Mouse (Mus musculus) kidney, adult 10 weeks (tissue): ENCODE results near the gene Gm6351. TPM values are rescaled to one million over a fixed set of nuclear protein-coding genes. Genes with fewer than 3 reads are reported as not detected.

Experiments
- polyA plus RNA-seq: library from polyadenylated mRNA; stranded (reverse); fragments of 350-450 nt; fragmentation: Illumina TruSeq; extraction: RNeasy Lipid Tissue Mini Kit (QIAGEN cat#74804); gene quantifications from one replicate; pipeline ENCODE4 v1.2.3, GENCODE M21; 2014; ENCODE audit warnings: low read depth, low replicate concordance

Gm6351 gene
- polyA plus RNA-seq = not detected

DNA sequence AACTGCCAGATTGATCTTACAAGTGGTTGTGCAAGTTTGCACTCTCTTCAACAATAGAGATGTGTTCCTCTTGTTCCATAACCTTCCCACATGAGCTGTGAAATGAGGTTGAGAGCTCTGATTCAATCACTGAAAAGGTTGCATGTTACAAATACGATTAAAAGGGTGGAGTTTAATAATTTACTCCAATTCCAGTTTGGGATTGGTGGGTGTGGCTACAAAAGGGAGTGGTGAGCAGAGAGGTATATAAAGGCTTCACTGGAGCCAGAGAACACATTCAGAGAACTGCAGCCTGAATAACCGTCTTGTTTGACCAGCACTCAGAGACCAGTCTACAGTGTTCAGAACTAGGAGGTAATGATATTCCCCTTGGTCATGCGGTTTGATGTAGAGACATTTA is at the start of gene Gm6351:
TSS of gene Gm6351 (plus strand) at position 301 of the 400 bp plus-strand sequence.

DNA sequence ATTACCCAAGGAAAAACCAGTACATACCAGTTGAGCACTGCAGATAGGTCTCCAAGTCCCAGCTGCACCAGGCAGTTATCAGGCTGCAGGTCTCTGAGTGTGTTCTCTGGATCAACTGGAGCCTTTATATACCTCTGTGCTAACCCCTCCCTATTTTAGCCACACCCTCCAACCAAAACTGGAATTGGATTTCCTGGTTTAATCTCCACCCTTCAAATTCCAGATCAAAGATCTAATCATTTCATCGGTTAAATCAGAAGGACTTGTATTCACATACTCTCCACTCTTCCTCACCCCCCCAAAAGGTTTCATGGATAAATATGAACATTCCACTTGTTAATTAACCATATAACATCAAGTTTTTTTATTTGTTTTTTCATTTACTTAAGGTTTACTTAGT is 5.7 kb upstream of the Gm6351 start, which contains the start of gene BC061212:
TSS of gene BC061212 (minus strand) at position 101 of the 400 bp plus-strand sequence.

Other genes with a start within 250 kb of the Gm6351 start
- gene Gm7792, start 232.6 kb upstream of the Gm6351 start, polyA plus RNA-seq = not detected
- gene Gm16429, start 147.3 kb upstream of the Gm6351 start, polyA plus RNA-seq = not detected
- gene BC061212, start 5.8 kb upstream of the Gm6351 start, polyA plus RNA-seq = not detected
- gene Gm3106, start 141.6 kb downstream of the Gm6351 start, polyA plus RNA-seq = not detected
- gene A430089I19Rik, start 230.4 kb downstream of the Gm6351 start, polyA plus RNA-seq = not detected
- not detected for gene Gm6502, start 238.1 kb downstream of the Gm6351 start, polyA plus RNA-seq